Mouse (Mus musculus) MEL (cell line): Measurements from ENCODE around the gene Nudt16l1. TPM values are rescaled to one million over a fixed set of nuclear protein-coding genes. Genes with fewer than 3 reads are reported as not detected.

ENCODE experiments used
- DNase-seq: peaks from one replicate; pipeline ENCODE4 v3.0.0; 2011; ENCODE audit warnings: low read depth, low spot score
- H3K27ac ChIP-seq: 2 replicates; pipeline ENCODE4 v1.5.1; 2012; ENCODE audit warnings: low read depth, mild to moderate bottlenecking, control low read depth, low read length, moderate library complexity; ENCODE audit not compliant: control insufficient read depth
- H3K27me3 ChIP-seq, 2 experiments: fragments of 150-350 bp in 1 of 2; sonication (generic) in 1 of 2; 2 replicates each; pipeline ENCODE4 v1.6.1; 2012; ENCODE audit warnings: low read length in 2 of 2, mild to moderate bottlenecking in 2 of 2, improper control_type of control experiment in 1 of 2, moderate library complexity in 1 of 2; ENCODE audit not compliant: insufficient read depth in 2 of 2, control insufficient read depth in 1 of 2
- H3K36me3 ChIP-seq, 2 experiments: 2 replicates each; pipeline ENCODE4 v1.6.1; 2012 to 2014; ENCODE audit warnings: low read length in 2 of 2, improper control_type of control experiment in 1 of 2, inconsistent platforms in 1 of 2, mild to moderate bottlenecking in 1 of 2; ENCODE audit not compliant: insufficient read depth in 2 of 2, control insufficient read depth in 1 of 2
- H3K4me1 ChIP-seq, 2 experiments: fragments of 150-350 bp in 1 of 2; sonication (generic) in 1 of 2; 2 replicates each; pipeline ENCODE4 v1.6.1; 2012; ENCODE audit warnings: low read length in 2 of 2, improper control_type of control experiment in 1 of 2, mild to moderate bottlenecking in 1 of 2; ENCODE audit not compliant: insufficient read depth in 2 of 2, control insufficient read depth in 1 of 2
- H3K4me3 ChIP-seq, 2 experiments: fragments of 150-350 bp in 1 of 2; sonication (generic) in 1 of 2; 2 replicates each; pipeline ENCODE4 v1.5.1; 2012; ENCODE audit warnings: low read depth in 2 of 2, low read length in 2 of 2, mild to moderate bottlenecking in 2 of 2, moderate library complexity in 2 of 2, control low read depth in 1 of 2, improper control_type of control experiment in 1 of 2; ENCODE audit not compliant: control insufficient read depth in 1 of 2, insufficient read depth in 1 of 2
- H3K79me2 ChIP-seq: 2 replicates; pipeline ENCODE4 v1.6.1; 2012; ENCODE audit warnings: mild to moderate bottlenecking, low read length, moderate library complexity; ENCODE audit not compliant: control insufficient read depth, poor library complexity, insufficient read depth
- H3K9ac ChIP-seq: 2 replicates; pipeline ENCODE4 v1.6.1; 2012; ENCODE audit warnings: low read depth, mild to moderate bottlenecking, control low read depth, low read length, moderate library complexity; ENCODE audit not compliant: control insufficient read depth, poor library complexity, severe bottlenecking
- H3K9me3 ChIP-seq: fragments of 150-350 bp; sonication (generic); replicated peaks from 2 replicates; pipeline ENCODE4 v1.6.1; 2012; ENCODE audit warnings: mild to moderate bottlenecking, low read length, improper control_type of control experiment, moderate library complexity; ENCODE audit not compliant: insufficient read depth
- BHLHE40 ChIP-seq: IDR thresholded peaks from 2 replicates; pipeline ENCODE4 v1.6.1; 2012; ENCODE audit warnings: low read depth, mild to moderate bottlenecking, inconsistent platforms, low read length, improper control_type of control experiment, borderline replicate concordance
- CHD2 ChIP-seq: IDR thresholded peaks from 2 replicates; pipeline ENCODE4 v1.6.1; 2011; ENCODE audit warnings: low read length, improper control_type of control experiment
- E2F4 ChIP-seq: IDR thresholded peaks from 2 replicates; pipeline ENCODE4 v1.6.1; 2011; ENCODE audit warnings: low read depth, low read length, improper control_type of control experiment, borderline replicate concordance
- ELF1 ChIP-seq: IDR thresholded peaks from 2 replicates; pipeline ENCODE4 v1.6.1; 2014; ENCODE audit warnings: low read depth, mild to moderate bottlenecking, inconsistent platforms, low read length, improper control_type of control experiment, moderate library complexity
- GABPA ChIP-seq: IDR thresholded peaks from 2 replicates; pipeline ENCODE4 v1.6.1; 2012; ENCODE audit warnings: low read depth, mild to moderate bottlenecking, inconsistent platforms, low read length, improper control_type of control experiment, moderate library complexity
- GATA1 ChIP-seq: IDR thresholded peaks from 2 replicates; pipeline ENCODE4 v1.6.1; 2011; ENCODE audit warnings: low read depth, low read length, improper control_type of control experiment
- JUND ChIP-seq: IDR thresholded peaks from 2 replicates; pipeline ENCODE4 v1.6.1; 2011; ENCODE audit warnings: low read depth, mild to moderate bottlenecking, improper control_type of control experiment, low read length
- KAT2A ChIP-seq: conservative IDR thresholded peaks from 2 replicates; pipeline ENCODE4 v1.6.1; 2012; ENCODE audit warnings: low read depth, low read length, improper control_type of control experiment, inconsistent platforms
- MAX ChIP-seq: IDR thresholded peaks from 2 replicates; pipeline ENCODE4 v1.6.1; 2011; ENCODE audit warnings: low read length, improper control_type of control experiment
- MAZ ChIP-seq: IDR thresholded peaks from 2 replicates; pipeline ENCODE4 v1.6.1; 2012; ENCODE audit warnings: low read depth, mild to moderate bottlenecking, inconsistent platforms, low read length, improper control_type of control experiment
- MEF2A ChIP-seq: IDR thresholded peaks from 2 replicates; pipeline ENCODE4 v1.6.1; 2014; ENCODE audit warnings: low read depth, mild to moderate bottlenecking, inconsistent platforms, low read length, improper control_type of control experiment; ENCODE audit not compliant: poor library complexity, insufficient replicate concordance, severe bottlenecking; ENCODE audit errors: extremely low read depth
- MYB ChIP-seq: IDR thresholded peaks from 2 replicates; pipeline ENCODE4 v1.6.1; 2011; ENCODE audit warnings: mild to moderate bottlenecking, low read depth, low read length, improper control_type of control experiment
- NELFE ChIP-seq: IDR thresholded peaks from 2 replicates; pipeline ENCODE4 v1.6.1; 2011; ENCODE audit warnings: low read depth, low read length, improper control_type of control experiment
- POLR2AphosphoS5 ChIP-seq: IDR thresholded peaks from 2 replicates; pipeline ENCODE4 v1.6.1; 2012; ENCODE audit warnings: low read depth, borderline replicate concordance, mild to moderate bottlenecking, inconsistent platforms, low read length, moderate library complexity, mixed read lengths
- RCOR1 ChIP-seq: IDR thresholded peaks from 2 replicates; pipeline ENCODE4 v1.6.1; 2012; ENCODE audit warnings: low read depth, mild to moderate bottlenecking, inconsistent platforms, low read length, improper control_type of control experiment
- SIN3A ChIP-seq: IDR thresholded peaks from 2 replicates; pipeline ENCODE4 v1.6.1; 2012; ENCODE audit warnings: low read length, improper control_type of control experiment, inconsistent platforms
- TBP ChIP-seq: IDR thresholded peaks from 2 replicates; pipeline ENCODE4 v1.8.0; 2011; ENCODE audit warnings: low read depth, low read length, improper control_type of control experiment
- USF1 ChIP-seq: IDR thresholded peaks from 2 replicates; pipeline ENCODE4 v1.6.1; 2014; ENCODE audit warnings: low read depth, mild to moderate bottlenecking, inconsistent platforms, low read length, improper control_type of control experiment, moderate library complexity
- USF2 ChIP-seq, 2 experiments: IDR thresholded peaks; 2 replicates each; pipeline ENCODE4 v1.6.1; 2011 to 2012; ENCODE audit warnings: improper control_type of control experiment in 2 of 2, low read length in 2 of 2, borderline replicate concordance in 1 of 2, inconsistent platforms in 1 of 2, low read depth in 1 of 2, mild to moderate bottlenecking in 1 of 2; ENCODE audit not compliant: insufficient read depth in 1 of 2
- ZC3H11A ChIP-seq: IDR thresholded peaks from 2 replicates; pipeline ENCODE4 v1.6.1; 2012; ENCODE audit warnings: low read depth, mild to moderate bottlenecking, inconsistent platforms, low read length, improper control_type of control experiment
- ZMIZ1 ChIP-seq: IDR thresholded peaks from 2 replicates; pipeline ENCODE4 v1.6.1; 2012; ENCODE audit warnings: low read depth, mild to moderate bottlenecking, inconsistent platforms, low read length, improper control_type of control experiment, moderate library complexity
- ZNF384 ChIP-seq: IDR thresholded peaks from 2 replicates; pipeline ENCODE4 v1.6.1; 2012; ENCODE audit warnings: low read depth, mild to moderate bottlenecking, inconsistent platforms, low read length, improper control_type of control experiment
- polyA plus RNA-seq, 2 experiments: library from polyadenylated mRNA; stranded (reverse) in 1 of 2; unstranded in 1 of 2; fragments of >175 nt in 1 of 2; fragments of >200 nt in 1 of 2; gene quantifications; 2 replicates each; pipeline versions ENCODE4 v1.2.1 to v1.2.4; 2012; ENCODE audit warnings: low replicate concordance in 2 of 2, low read depth in 1 of 2; ENCODE audit not compliant: insufficient read length in 2 of 2, insufficient read depth in 1 of 2, missing spikeins in 1 of 2
- total RNA-seq: library from RNA; depleted of rRNA; stranded (reverse); fragments of 300-350 nt; gene quantifications from 2 replicates; pipeline ENCODE4 v1.2.3, GENCODE M21; 2012

Gene Nudt16l1
- total and polyA plus RNA-seq, 3 experiments = 41.1 to 69.3 TPM; not detected in 1

- Histone ChIP-seq H3K36me3 (no peaks in the 10 kb centered on the region), H3K27ac (no peak overlapping the region), H3K27me3 (no peaks in the 10 kb centered on the region), H3K9ac (no peak overlapping the region), H3K9me3 (no peaks in the 10 kb centered on the region), H3K4me1 (no peaks in the 10 kb centered on the region), H3K4me3 (no peak overlapping the region), H3K79me2 (no peaks in the 10 kb centered on the region)
- TF ChIP-seq MYB = no peak
- TF ChIP-seq NELFE = no peak
- no peak for TF ChIP-seq MAX
- no peak for TF ChIP-seq E2F4
- TF ChIP-seq MEF2A = no peak
- no peak for TF ChIP-seq GABPA
- no peak for TF ChIP-seq USF2 (IDR thresholded peaks at IDR 0.05; ENCODE audit: borderline replicate concordance in 1 of 2, insufficient read depth in 1 of 2, low read depth in 1 of 2, low read length in 2 of 2)
- TF ChIP-seq KAT2A = no peak
- no peak for TF ChIP-seq GATA1
- no peak for TF ChIP-seq BHLHE40
- TF ChIP-seq CHD2 = no peak
- no peak for TF ChIP-seq JUND
- TF ChIP-seq MAZ = no peak
- TF ChIP-seq SIN3A = no peak
- no peak for TF ChIP-seq USF1
- no peak for TF ChIP-seq ELF1
- no peak for TF ChIP-seq TBP
- no peak for TF ChIP-seq RCOR1
- TF ChIP-seq ZMIZ1 = no peak
- TF ChIP-seq ZNF384 = no peak
- DNase-seq = no peak
Observed at GRCm38 (mm10) chr16:4932429-4932828, 6.1 kb upstream of the Nudt16l1 start.

GRCm38 (mm10) chr16:4935430-4935829 is 3.1 kb upstream of the Nudt16l1 start:
- no peaks in the 10 kb centered on the region for H3K36me3 ChIP-seq
- TF ChIP-seq POLR2AphosphoS5 = peak; percentile 84; the same call in 1 of the 2 replicates
- no peak for TF ChIP-seq ZC3H11A
- TF ChIP-seq, all 39 proteins: peak for 1
- DNase-seq = no peak
- no peaks in the 10 kb centered on the region for H3K27me3 ChIP-seq
- H3K4me1 ChIP-seq = 0 out of 4 replicates have a peak, but pooled peaks cover 0 to 5% of the 10 kb centered on the region in 2 experiments
- no peak overlapping the region for H3K27ac ChIP-seq
- no peak overlapping the region for H3K4me3 ChIP-seq
- H3K9me3 ChIP-seq = no peaks in the 10 kb centered on the region
- H3K9ac ChIP-seq = no peak overlapping the region
- peaks cover 4% of the 10 kb centered on the region for H3K79me2 ChIP-seq
